Mouse (Mus musculus): ENCODE results near the gene Ppp2r5c. TPM values are rescaled to one million over a fixed set of nuclear protein-coding genes. Genes with fewer than 3 reads are reported as not detected.

Ppp2r5c gene
- total and polyA plus RNA-seq, 2 experiments from 2014 or later, result 178 to 183 TPM

- Histone ChIP-seq H3K9ac (replicated peaks; ENCODE audit: low read length, poor library complexity, severe bottlenecking) (peak overlapping the region; percentile 91), H3K4me2 (ENCODE audit: low read depth, low read length, poor library complexity, severe bottlenecking) (peak overlapping the region; percentile 83)
- peak; percentile 44 for ATAC-seq (ENCODE audit: low FRiP score)
These were observed 143.9 kb downstream of the Ppp2r5c start for GRCm38 (mm10) chr12:110590804-110591259.

GRCm38 (mm10) chr12:110591260-110591883, 144.5 kb downstream of the Ppp2r5c start:
- no peak for TF ChIP-seq CTCF (IDR thresholded peaks at IDR 0.05)
- under 1% methylated on average over 56 of the region's 56 CpGs for WGBS
- Histone ChIP-seq H3K27me3 (ENCODE audit: insufficient read depth, low read length) (no peaks in the 10 kb centered on the region), H3K4me1 (ENCODE audit: insufficient read depth, low read length) (0 out of 2 replicates have a peak, but pooled peaks cover 4% of the 10 kb centered on the region), H3K9ac (replicated peaks; ENCODE audit: low read length, poor library complexity, severe bottlenecking) (peak overlapping the region; percentile 91), H3K36me3 (ENCODE audit: insufficient read depth, low read length) (no peaks in the 10 kb centered on the region), H3K4me2 (ENCODE audit: low read depth, low read length, poor library complexity, severe bottlenecking) (peak overlapping the region; percentile 84), H3K27ac (ENCODE audit: low read depth, low read length) (peak overlapping the region; percentile 98), H3K4me3 (ENCODE audit: low read depth, low read length) (peak overlapping the region; percentile 74), H3K9me3 (ENCODE audit: low read length) (no peaks in the 10 kb centered on the region)
- DNase-seq (ENCODE audit: low spot score), result peak; percentile 100
- ATAC-seq (ENCODE audit: low FRiP score), result peak; percentile 96

More at GRCm38 (mm10) chr12:110590804-110591259, 143.9 kb downstream of the Ppp2r5c start:
- 2% methylated on average over 15 of the region's 15 CpGs for WGBS
- Histone ChIP-seq H3K27ac (ENCODE audit: low read depth, low read length) (peak overlapping the region; percentile 98), H3K9me3 (ENCODE audit: low read length) (no peaks in the 10 kb centered on the region), H3K36me3 (ENCODE audit: insufficient read depth, low read length) (no peaks in the 10 kb centered on the region), H3K4me3 (ENCODE audit: low read depth, low read length) (peak overlapping the region; percentile 74), H3K27me3 (ENCODE audit: insufficient read depth, low read length) (no peaks in the 10 kb centered on the region), H3K4me1 (ENCODE audit: insufficient read depth, low read length) (0 out of 2 replicates have a peak, but pooled peaks cover 4% of the 10 kb centered on the region)
- TF ChIP-seq CTCF (IDR thresholded peaks at IDR 0.05), result no peak
- DNase-seq (ENCODE audit: low spot score), result peak; percentile 6

- H3K27ac ChIP-seq (ENCODE audit: low read depth, low read length), result no peak overlapping the region
- 11% methylated on average over 7 of the region's 7 CpGs for WGBS
- H3K4me3 ChIP-seq (ENCODE audit: low read depth, low read length), result no peak overlapping the region
- H3K9me3 ChIP-seq (ENCODE audit: low read length), result no peaks in the 10 kb centered on the region
- H3K4me1 ChIP-seq (ENCODE audit: insufficient read depth, low read length), result peaks cover 14% of the 10 kb centered on the region; the same call in 1 of the 2 replicates
- no peak overlapping the region for H3K4me2 ChIP-seq (ENCODE audit: low read depth, low read length, poor library complexity, severe bottlenecking)
- peak overlapping the region; percentile 30; the same call in 1 of the 2 replicates for H3K9ac ChIP-seq (replicated peaks; ENCODE audit: low read length, poor library complexity, severe bottlenecking)
- no peaks in the 10 kb centered on the region for H3K36me3 ChIP-seq (ENCODE audit: insufficient read depth, low read length)
- peak; percentile 78 for DNase-seq (ENCODE audit: low spot score)
- no peaks in the 10 kb centered on the region for H3K27me3 ChIP-seq (ENCODE audit: insufficient read depth, low read length)
- peak; percentile 83 for TF ChIP-seq CTCF (IDR thresholded peaks at IDR 0.05)
- no peak for ATAC-seq (ENCODE audit: low FRiP score)
These were observed 151.6 kb downstream of the Ppp2r5c start for GRCm38 (mm10) chr12:110598527-110598926.

GRCm38 (mm10) chr12:110599791-110600190, 152.9 kb downstream of the Ppp2r5c start:
- Histone ChIP-seq H3K9me3 (ENCODE audit: low read length) (no peaks in the 10 kb centered on the region), H3K27ac (ENCODE audit: low read depth, low read length) (no peak overlapping the region), H3K4me3 (ENCODE audit: low read depth, low read length) (peak overlapping the region; percentile 93; the same call in 1 of the 2 replicates), H3K9ac (replicated peaks; ENCODE audit: low read length, poor library complexity, severe bottlenecking) (peak overlapping the region; percentile 99; the same call in 1 of the 2 replicates), H3K4me1 (ENCODE audit: insufficient read depth, low read length) (peaks cover 16% of the 10 kb centered on the region; the same call in 1 of the 2 replicates), H3K36me3 (ENCODE audit: insufficient read depth, low read length) (no peaks in the 10 kb centered on the region), H3K27me3 (ENCODE audit: insufficient read depth, low read length) (no peaks in the 10 kb centered on the region), H3K4me2 (ENCODE audit: low read depth, low read length, poor library complexity, severe bottlenecking) (peak overlapping the region; percentile 72)
- DNase-seq (ENCODE audit: low spot score) (peak; percentile 10), ATAC-seq (ENCODE audit: low FRiP score) (no peak)
- no peak for TF ChIP-seq CTCF (IDR thresholded peaks at IDR 0.05)
- WGBS, result 68% methylated on average over 4 of the region's 4 CpGs

GRCm38 (mm10) chr12:110600225-110600991, 153.5 kb downstream of the Ppp2r5c start:
- 53% methylated on average over 13 of the region's 13 CpGs for WGBS
- H3K9me3 ChIP-seq (ENCODE audit: low read length), result no peaks in the 10 kb centered on the region
- peak overlapping the region; percentile 93 for H3K4me3 ChIP-seq (ENCODE audit: low read depth, low read length)
- H3K36me3 ChIP-seq (ENCODE audit: insufficient read depth, low read length), result no peaks in the 10 kb centered on the region
- H3K9ac ChIP-seq (replicated peaks; ENCODE audit: low read length, poor library complexity, severe bottlenecking), result peak overlapping the region; percentile 99
- peaks cover 16% of the 10 kb centered on the region; the same call in 1 of the 2 replicates for H3K4me1 ChIP-seq (ENCODE audit: insufficient read depth, low read length)
- peak overlapping the region; percentile 98; the same call in 1 of the 2 replicates for H3K27ac ChIP-seq (ENCODE audit: low read depth, low read length)
- 0 out of 2 replicates have a peak, but pooled peaks have one; percentile 1 for ATAC-seq (ENCODE audit: low FRiP score)
- DNase-seq (ENCODE audit: low spot score), result peak; percentile 18
- TF ChIP-seq CTCF (IDR thresholded peaks at IDR 0.05), result no peak
- peak overlapping the region; percentile 72 for H3K4me2 ChIP-seq (ENCODE audit: low read depth, low read length, poor library complexity, severe bottlenecking)
- H3K27me3 ChIP-seq (ENCODE audit: insufficient read depth, low read length), result no peaks in the 10 kb centered on the region

Measured in midbrain, postnatal 0 days (tissue).